Mouse (Mus musculus) limb, embryonic 10.5 days (tissue): Measurements from ENCODE around the gene Itgb2. TPM values are rescaled to one million over a fixed set of nuclear protein-coding genes. Genes with fewer than 3 reads are reported as not detected.

Experiments
- DNase-seq: peaks from one replicate; pipeline ENCODE4 v3.0.0-alpha.2; 2017; ENCODE audit warnings: low spot score
- H3K27ac ChIP-seq: fragments of 300-500 bp; sonication (generic); 2 replicates; pipeline ENCODE4 v1.5.1; 2016; ENCODE audit warnings: mild to moderate bottlenecking
- H3K27me3 ChIP-seq: fragments of 300-500 bp; sonication (generic); 2 replicates; pipeline ENCODE4 v1.6.1; 2016; ENCODE audit warnings: low read depth, mild to moderate bottlenecking; ENCODE audit not compliant: poor library complexity, severe bottlenecking
- H3K36me3 ChIP-seq: fragments of 300-500 bp; sonication (generic); 2 replicates; pipeline ENCODE4 v1.6.1; 2016; ENCODE audit warnings: mild to moderate bottlenecking, moderate library complexity
- H3K4me1 ChIP-seq: fragments of 300-500 bp; sonication (generic); 2 replicates; pipeline ENCODE4 v1.6.1; 2016
- H3K4me3 ChIP-seq: fragments of 300-500 bp; sonication (generic); 2 replicates; pipeline ENCODE4 v1.5.1; 2016; ENCODE audit warnings: mild to moderate bottlenecking, moderate library complexity
- H3K9me3 ChIP-seq: fragments of 300-500 bp; sonication (generic); replicated peaks from 2 replicates; pipeline ENCODE4 v1.6.1; 2016; ENCODE audit warnings: mild to moderate bottlenecking
- WGBS: fragments of 180-500 bp; shearing (Covaris S2); methylation state at CpG from one replicate; pipeline ENCODE4 v1.1.7; 2016; 5-methylcytosine and 5-hydroxymethylcytosine counted together
- polyA plus RNA-seq: library from polyadenylated mRNA; unstranded; fragments of >200 nt; fragmentation: Nextera tagmentation; extraction: Ambion mirVana; gene quantifications from 2 replicates; pipeline ENCODE4 v1.2.1, GENCODE M21; 2016

Itgb2 gene
- polyA plus RNA-seq, 1 experiment from 2014 or later = 0.85 TPM

DNA sequence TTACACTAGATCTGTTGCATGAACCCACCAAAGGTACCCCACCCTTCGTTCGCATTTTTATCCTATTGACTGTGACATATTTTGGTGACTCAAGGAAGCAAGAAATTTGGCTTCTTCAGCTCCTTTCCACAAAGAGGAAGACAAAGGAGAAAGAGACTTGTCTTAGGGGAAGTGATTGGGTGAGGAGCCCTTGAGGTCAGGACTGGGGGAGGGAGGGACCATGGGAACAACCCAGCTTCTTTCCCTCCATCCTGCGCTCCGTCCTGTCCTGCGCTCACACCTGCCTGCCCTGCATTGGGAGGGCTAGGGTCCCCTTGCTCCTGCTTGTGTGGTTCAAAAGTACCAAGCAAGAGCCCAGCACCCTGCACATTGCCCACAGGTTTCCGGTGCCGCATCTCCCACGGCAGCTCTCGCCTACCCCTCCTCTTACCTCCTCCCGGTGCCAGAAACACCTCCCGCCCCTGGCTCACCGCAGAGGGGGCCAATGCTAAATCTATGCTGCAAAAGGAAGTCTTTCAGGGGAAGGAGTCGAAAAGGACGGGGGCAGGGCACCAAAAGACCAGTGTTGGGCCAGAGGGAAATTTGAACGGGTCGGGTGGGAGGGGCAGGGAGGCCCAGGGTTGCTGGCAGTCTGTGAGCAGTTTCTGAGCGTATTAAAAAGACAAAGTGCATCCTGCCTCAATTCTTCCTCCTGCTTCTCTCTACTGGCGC is 7.9 kb upstream of the Itgb2 start:
- Histone ChIP-seq H3K27ac (peak overlapping the region; percentile 73), H3K4me3 (peak overlapping the region; percentile 46), H3K4me1 (peaks cover 21% of the 10 kb centered on the region), H3K36me3 (no peaks in the 10 kb centered on the region), H3K9me3 (no peaks in the 10 kb centered on the region), H3K27me3 (0 out of 2 replicates have a peak, but pooled peaks cover 20% of the 10 kb centered on the region)
- peak; percentile 57 for DNase-seq
- 15% methylated on average over 18 of the region's 18 CpGs for WGBS

DNA sequence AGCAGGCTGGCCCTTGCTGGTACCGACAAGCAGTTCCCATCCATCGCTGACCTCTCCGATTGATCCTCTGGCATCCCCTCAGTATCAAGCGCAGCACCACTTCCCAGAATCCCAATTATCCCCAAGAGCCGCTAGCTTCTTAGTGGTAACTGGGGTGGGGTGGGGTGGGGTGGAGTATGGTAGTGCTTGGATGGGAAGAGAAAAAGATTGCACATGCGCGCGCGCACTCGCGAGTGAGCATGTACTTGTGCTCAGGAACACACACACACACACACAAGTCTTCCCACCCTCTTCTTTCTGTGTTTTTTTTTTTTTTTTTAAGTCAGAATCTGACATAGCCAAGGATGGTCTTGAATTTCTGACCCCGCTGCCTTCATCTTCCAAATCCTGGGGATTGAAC is 7.3 kb upstream of the Itgb2 start:
- 0 out of 2 replicates have a peak, but pooled peaks cover 20% of the 10 kb centered on the region for H3K27me3 ChIP-seq
- WGBS = 58% methylated on average over 12 of the region's 12 CpGs
- no peak for DNase-seq
- H3K27ac ChIP-seq = peak overlapping the region; percentile 73
- H3K36me3 ChIP-seq = no peaks in the 10 kb centered on the region
- peak overlapping the region; percentile 46 for H3K4me3 ChIP-seq
- no peaks in the 10 kb centered on the region for H3K9me3 ChIP-seq
- H3K4me1 ChIP-seq = peaks cover 18% of the 10 kb centered on the region

- no peak for DNase-seq
- Histone ChIP-seq H3K27me3 (0 out of 2 replicates have a peak, but pooled peaks cover 20% of the 10 kb centered on the region), H3K4me3 (no peak overlapping the region), H3K27ac (no peak overlapping the region), H3K9me3 (no peaks in the 10 kb centered on the region), H3K4me1 (peaks cover 18% of the 10 kb centered on the region), H3K36me3 (no peaks in the 10 kb centered on the region)
- WGBS = 76% methylated on average over 7 of the region's 7 CpGs
Measured at GRCm38 (mm10) chr10:77523321-77523720, 6.7 kb upstream of the Itgb2 start.

DNA sequence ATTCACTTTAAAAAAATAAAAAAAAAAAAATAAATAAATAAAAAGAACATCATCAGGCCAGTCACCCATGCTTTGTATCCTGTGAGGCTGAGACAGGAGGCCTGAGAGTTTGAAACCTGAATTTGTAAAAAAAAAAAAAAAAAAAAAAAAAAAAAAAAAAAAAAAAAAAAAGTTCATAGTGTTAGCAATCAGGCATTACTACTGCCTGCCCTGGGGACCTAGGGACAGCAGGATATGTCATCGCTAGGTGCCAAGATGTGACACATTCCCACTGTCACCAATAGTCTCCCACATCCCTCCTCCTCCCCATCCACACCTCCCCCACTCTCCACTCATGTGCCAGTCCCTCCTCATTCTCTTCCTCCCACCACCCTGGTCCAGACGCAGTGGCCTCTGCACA is 3.6 kb upstream of the Itgb2 start:
- Histone ChIP-seq H3K9me3 (no peaks in the 10 kb centered on the region), H3K4me3 (no peak overlapping the region), H3K36me3 (no peaks in the 10 kb centered on the region), H3K27ac (no peak overlapping the region), H3K27me3 (0 out of 2 replicates have a peak, but pooled peaks cover 20% of the 10 kb centered on the region), H3K4me1 (peaks cover 17% of the 10 kb centered on the region)
- 69% methylated on average over 2 of the region's 2 CpGs for WGBS
- DNase-seq = no peak

- Histone ChIP-seq H3K27me3 (0 out of 2 replicates have a peak, but pooled peaks cover 6% of the 10 kb centered on the region), H3K27ac (no peak overlapping the region), H3K4me1 (peaks cover 7% of the 10 kb centered on the region), H3K4me3 (no peak overlapping the region), H3K36me3 (no peaks in the 10 kb centered on the region), H3K9me3 (no peaks in the 10 kb centered on the region)
- 92% methylated on average over 6 of the region's 6 CpGs for WGBS
- no peak for DNase-seq
Measured at GRCm38 (mm10) chr10:77528634-77529033, 1.4 kb upstream of the Itgb2 start.

DNA sequence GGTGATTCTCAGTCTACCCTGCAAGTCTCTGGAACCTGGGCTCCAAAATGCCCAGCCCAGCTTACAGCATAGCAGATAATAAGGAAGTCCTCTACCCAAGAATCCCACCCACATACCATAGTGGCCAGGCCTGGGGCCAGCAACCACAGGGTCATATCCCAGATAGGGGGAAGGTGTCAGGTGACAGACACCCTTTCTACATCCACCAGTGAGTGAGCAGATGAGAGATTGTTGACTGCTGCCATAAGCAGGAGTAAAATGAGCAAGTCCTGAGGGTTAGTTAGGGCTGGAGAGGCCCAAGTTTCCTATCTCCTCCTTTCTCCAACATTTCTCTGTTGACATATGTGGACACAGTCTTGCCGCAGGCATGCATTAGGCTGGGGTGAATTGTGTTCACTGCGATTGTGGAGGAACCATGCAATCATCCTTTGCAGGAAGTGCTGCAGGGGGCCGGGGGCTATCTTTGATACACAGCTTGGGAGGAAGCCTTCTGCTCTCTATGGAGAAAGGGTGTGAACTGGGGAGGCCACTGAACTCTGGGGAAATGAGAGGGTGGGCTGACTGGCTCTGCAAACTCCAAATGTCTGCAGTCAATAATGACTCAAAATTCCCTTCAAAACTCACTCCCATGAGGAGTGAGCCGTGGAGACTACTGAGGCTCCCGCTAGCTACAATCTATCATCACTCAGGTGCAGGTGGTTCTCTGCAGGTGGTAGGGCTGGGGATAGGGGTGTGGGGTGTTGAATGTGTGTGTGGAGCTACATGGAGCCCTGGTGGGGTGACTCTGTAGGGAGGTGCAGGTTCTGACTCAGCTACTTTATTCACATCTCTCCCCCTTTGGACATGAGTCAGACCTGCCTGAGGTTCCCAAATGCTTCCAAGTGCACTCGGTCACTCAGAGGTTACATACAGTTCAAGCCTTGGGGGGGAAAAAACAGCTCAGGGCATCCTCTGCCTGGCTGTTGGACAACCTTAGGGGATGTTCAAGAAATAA is 1.3 kb downstream of the Itgb2 start:
- H3K27ac ChIP-seq = no peak overlapping the region

DNA sequence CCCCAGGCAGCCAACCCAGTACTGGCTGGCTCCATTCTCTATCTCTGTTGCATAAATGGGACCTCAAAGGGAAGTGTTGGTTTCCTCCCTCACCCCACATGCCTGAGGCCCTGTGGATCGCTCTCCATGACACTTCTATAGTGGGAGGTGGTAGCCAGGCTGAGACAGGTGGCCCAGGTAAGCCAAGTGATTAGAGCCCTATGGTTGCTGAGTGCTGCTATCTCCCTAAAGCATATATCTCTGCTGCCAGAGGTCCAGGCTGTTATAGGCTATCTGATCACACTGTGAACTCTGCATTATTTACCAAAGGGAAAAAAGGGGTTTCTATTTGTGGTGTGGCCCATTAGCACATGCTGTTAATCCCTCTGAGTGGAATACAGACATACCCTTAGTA is 2.0 kb downstream of the Itgb2 start:
- H3K9me3 ChIP-seq = no peaks in the 10 kb centered on the region
- no peak overlapping the region for H3K27ac ChIP-seq
- no peaks in the 10 kb centered on the region for H3K36me3 ChIP-seq
- 91% methylated on average over 1 of the region's 1 CpGs for WGBS
- no peaks in the 10 kb centered on the region for H3K27me3 ChIP-seq
- peaks cover 13% of the 10 kb centered on the region for H3K4me1 ChIP-seq
- no peak overlapping the region for H3K4me3 ChIP-seq
- DNase-seq = no peak

More for the DNA sequence above, 1.3 kb downstream of the Itgb2 start:
- Histone ChIP-seq H3K36me3 (no peaks in the 10 kb centered on the region), H3K27me3 (no peaks in the 10 kb centered on the region), H3K4me1 (peaks cover 13% of the 10 kb centered on the region), H3K4me3 (no peak overlapping the region), H3K9me3 (no peaks in the 10 kb centered on the region)
- 81% methylated on average over 6 of the region's 6 CpGs for WGBS
- no peak for DNase-seq

DNA sequence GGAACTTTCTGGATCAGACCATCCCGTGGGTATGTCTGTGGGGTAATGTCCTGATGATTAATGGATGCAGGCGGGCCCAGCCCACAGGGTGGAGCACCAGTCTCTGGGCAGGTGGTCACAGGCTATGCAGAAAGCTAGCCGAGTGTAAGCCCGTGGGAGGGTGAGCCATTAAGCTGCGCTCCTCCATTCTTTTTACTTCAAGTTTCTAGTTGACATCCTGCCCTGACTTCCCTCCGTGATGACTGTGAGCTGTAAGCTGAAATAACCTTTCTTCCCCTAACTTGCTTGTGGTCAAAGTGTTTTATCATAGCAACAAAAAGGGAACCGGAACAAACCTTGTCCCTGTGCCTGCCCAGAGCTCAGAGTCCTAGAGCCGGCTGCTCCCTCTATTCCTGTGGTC is 6.7 kb downstream of the Itgb2 start:
- Histone ChIP-seq H3K36me3 (no peaks in the 10 kb centered on the region), H3K27me3 (no peaks in the 10 kb centered on the region), H3K4me1 (peaks cover 13% of the 10 kb centered on the region), H3K9me3 (no peaks in the 10 kb centered on the region), H3K4me3 (no peak overlapping the region), H3K27ac (no peak overlapping the region)
- 81% methylated on average over 8 of the region's 8 CpGs for WGBS
- no peak for DNase-seq

GRCm38 (mm10) chr10:77537215-77538209 is 7.5 kb downstream of the Itgb2 start:
- H3K27ac ChIP-seq = no peak overlapping the region
- H3K9me3 ChIP-seq = no peaks in the 10 kb centered on the region
- peaks cover 13% of the 10 kb centered on the region for H3K4me1 ChIP-seq
- no peaks in the 10 kb centered on the region for H3K27me3 ChIP-seq
- H3K4me3 ChIP-seq = no peak overlapping the region
- H3K36me3 ChIP-seq = no peaks in the 10 kb centered on the region
- WGBS = 88% methylated on average over 11 of the region's 11 CpGs
- DNase-seq = no peak

DNA sequence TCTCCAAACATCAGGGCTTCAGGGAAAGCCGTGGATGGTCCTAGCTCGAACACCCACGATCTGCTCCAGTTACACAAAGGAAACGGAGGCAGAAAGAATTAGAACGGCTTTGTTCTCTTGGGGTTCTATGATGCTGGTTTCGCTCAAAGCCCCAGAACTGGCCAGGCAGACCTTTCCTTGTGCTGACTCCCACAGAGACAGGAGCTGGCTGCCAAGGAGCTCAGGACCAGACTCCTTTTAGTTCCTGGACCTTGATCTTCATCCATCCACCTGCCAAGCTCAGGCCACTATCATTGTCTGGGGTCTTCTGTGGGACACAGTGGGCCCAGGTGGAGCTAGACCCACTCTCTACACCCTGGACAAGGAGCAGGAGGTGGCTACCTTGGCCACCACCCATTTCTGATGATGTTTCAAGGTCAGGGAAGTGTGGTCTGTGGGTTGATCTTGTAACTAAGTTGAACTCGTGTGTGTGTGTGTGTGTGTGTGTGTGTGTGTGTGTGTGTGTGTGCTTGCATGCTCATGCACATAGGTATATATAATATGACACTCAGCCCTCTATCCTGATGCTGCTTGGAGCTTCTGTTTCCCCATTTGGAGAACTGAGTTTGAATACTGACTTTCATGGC is 9.4 kb downstream of the Itgb2 start:
- H3K27ac ChIP-seq = no peak overlapping the region
- DNase-seq = no peak
- WGBS = 91% methylated on average over 7 of the region's 7 CpGs
- H3K4me1 ChIP-seq = no peaks in the 10 kb centered on the region
- no peaks in the 10 kb centered on the region for H3K9me3 ChIP-seq
- H3K36me3 ChIP-seq = no peaks in the 10 kb centered on the region
- no peaks in the 10 kb centered on the region for H3K27me3 ChIP-seq
- no peak overlapping the region for H3K4me3 ChIP-seq

DNA sequence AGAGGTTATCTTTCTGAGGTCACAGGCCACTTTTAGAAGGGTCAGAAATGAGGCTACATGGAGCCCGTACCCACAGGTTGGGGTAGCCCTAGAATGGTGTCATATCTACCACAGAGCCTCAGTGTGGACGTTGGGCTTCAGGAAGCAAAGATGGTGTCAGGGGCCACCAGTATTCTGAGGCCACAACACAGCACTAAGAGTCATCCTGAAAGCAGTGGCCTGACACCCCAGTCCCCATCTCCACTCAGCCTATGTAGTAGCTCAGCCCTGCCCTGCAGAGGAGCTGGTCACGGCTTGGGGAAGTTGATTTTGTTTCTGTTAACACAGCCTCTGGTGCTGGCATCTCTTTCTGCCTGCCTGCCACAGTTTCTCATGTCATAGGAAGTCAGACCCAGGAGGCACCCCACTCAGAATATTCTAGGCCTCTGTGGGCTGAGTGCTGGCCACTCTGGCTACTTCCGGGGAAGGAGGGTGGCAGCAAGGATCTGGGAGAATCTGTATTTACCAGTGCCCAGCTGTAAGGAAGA is 10.6 kb downstream of the Itgb2 start:
- no peak overlapping the region for H3K27ac ChIP-seq
- H3K4me3 ChIP-seq = no peak overlapping the region
- DNase-seq = no peak
- no peaks in the 10 kb centered on the region for H3K4me1 ChIP-seq
- no peaks in the 10 kb centered on the region for H3K9me3 ChIP-seq
- WGBS = 89% methylated on average over 4 of the region's 4 CpGs
- H3K27me3 ChIP-seq = no peaks in the 10 kb centered on the region
- H3K36me3 ChIP-seq = no peaks in the 10 kb centered on the region
